Mouse (Mus musculus): ENCODE measurements around the gene Pak1ip1.
"Not testable (repeated sequence)": the region's sequence is repeated elsewhere in the genome, so short reads cannot be mapped to it uniquely, and the experiment has no call there.

The Pak1ip1 gene

GRCm38 (mm10) chr13:41000926-41001639 is at the start of gene Pak1ip1:
Pak1ip1 (plus strand) TSS chr13:41001023.
- peak; percentile 93 for DNase-seq

DNA sequence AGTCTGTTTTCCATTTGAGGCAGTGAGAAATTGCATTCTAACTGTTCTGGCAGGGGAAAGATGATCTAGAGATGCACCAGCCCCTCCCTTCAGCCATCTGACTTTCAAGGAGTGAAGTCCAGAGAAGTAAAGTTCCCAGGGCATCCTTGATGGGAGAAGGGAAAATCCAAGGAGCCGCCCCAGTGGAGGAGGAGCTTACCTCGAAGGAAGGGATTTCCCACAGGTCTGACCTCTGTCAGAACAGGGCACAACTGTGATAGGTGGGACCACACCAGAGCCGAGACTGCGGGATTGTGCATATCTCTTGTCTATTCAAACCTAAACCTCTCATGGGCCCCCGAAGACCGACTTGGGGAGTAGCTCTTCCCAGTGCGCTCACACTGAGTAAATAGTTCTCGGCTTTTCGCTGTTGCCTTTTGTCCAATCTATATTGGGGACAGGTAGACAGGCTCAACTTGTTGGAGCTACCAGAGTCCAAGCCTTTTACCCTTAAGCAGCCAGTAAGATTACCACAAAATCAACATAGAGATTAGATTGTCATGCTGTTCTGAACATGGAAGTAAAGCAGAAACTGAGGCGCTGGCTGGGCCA is 49.3 kb upstream of the Pak1ip1 start:
- DNase-seq: no peak

GRCm38 (mm10) chr13:40953231-40953630 is 47.6 kb upstream of the Pak1ip1 start:
- no peak for DNase-seq

GRCm38 (mm10) chr13:40955773-40956172 is 45.0 kb upstream of the Pak1ip1 start:
- DNase-seq: no peak

- no peak for DNase-seq
Observed at GRCm38 (mm10) chr13:40967609-40968008, 33.2 kb upstream of the Pak1ip1 start.

GRCm38 (mm10) chr13:40968564-40968963 is 32.3 kb upstream of the Pak1ip1 start:
- DNase-seq: no peak

DNA sequence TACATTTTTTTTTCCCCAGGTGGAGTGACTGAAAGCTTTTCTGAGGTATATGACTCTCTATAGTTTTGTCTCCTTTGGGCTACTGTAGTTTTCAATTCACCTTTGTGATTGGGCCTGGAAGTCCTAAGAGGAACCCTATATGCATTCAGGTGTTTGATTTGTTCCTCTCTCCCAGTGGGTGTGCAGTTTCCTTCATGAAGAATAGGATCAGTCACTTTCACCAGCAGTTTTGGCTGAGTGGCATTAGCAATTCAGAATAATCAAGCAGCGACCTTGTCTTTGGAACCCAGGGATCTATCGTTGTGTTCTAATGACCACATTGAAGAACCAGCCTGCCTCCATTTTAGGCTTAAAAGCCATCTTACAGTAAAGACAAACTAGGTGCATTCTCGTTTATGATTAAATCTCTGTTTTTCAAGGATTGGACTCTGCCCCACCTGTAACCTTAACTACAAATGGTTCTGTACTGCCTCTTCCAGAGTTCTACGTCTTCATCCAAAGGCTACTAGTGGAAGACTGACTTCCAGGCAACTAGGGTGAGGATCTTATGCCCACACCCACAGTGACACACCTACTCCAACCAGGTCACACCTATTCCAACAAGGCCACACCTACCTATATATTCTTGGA is 30.9 kb upstream of the Pak1ip1 start:
- DNase-seq: no peak

DNA sequence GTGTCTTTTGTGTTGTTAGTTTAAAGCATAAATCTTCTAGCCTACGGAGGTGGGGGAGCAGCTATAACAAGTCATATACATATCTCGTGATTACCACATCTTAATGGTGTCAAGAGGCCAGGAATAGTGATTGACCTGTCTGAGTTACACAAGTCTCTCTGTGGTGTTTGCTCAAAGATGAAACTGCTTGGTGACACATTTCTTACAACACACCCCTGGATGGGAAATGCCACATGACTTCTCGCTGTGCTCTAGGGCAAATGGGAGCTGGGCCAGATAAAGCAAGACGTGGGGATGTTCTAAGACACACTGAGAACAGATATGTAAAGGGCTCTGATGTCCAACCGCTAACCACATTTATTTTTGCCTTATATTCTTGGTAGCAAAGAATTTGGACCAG is 29.6 kb upstream of the Pak1ip1 start:
- no peak for DNase-seq

DNA sequence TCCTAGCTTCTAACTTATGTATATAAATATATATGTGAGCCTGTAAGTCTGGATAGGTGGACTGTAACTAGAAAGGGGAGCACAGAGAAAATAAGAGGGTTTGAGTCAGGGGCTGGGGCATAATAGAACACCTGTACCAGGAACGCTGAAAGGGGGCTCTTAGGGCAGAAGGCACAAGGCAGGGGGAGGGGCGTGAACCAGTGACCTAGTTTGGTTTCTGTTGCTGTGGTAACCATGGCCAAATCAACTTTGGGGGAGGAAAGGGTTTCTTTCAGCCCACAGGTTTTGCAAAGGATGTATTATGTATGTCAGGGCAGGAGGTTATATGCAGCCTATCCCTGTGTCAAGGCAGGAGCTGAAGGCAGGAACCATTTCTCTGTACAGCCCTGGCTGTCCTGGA is 29.0 kb upstream of the Pak1ip1 start:
- no peak for DNase-seq

GRCm38 (mm10) chr13:40972976-40973375 is 27.8 kb upstream of the Pak1ip1 start:
- DNase-seq: no peak

DNA sequence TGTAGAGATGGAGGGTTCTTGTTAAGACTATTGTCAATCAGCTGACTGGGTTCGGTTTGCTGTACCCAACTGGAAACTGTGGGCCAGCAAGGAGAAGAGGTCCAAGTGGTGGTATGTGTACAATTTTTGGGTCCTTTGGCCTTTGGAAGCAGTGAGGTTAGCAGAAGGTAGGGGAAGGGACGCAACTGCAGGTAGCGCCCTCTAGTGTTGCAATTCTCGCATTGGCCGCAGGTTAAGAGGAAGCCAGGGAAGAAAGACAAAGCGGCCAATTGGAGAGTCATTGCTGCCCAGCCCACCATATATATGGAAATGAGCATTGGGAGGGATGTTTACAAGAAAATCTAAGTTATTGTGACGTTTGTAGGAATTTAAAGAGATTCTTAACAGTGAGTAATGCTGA is 23.2 kb upstream of the Pak1ip1 start:
- no peak for DNase-seq

DNA sequence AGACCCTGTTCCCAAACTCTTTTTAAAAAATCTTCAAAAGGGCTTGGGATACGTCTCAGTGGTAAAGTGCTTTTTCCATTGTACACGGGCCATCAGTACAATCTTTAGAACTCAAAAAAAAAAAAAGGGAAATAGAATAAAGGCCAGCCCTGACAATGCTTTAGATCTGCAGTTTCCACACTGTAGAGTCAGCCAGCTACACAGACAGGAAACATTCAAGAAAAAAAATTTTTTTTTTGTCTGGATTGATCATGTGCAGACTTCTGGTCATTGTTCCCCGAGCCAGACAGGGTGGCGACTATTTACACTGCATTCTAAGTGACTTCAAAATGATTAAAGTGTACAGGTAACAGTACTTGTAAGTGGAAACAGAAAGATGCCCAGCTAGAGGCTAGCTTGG is 22.2 kb upstream of the Pak1ip1 start:
- DNase-seq: no peak

DNA sequence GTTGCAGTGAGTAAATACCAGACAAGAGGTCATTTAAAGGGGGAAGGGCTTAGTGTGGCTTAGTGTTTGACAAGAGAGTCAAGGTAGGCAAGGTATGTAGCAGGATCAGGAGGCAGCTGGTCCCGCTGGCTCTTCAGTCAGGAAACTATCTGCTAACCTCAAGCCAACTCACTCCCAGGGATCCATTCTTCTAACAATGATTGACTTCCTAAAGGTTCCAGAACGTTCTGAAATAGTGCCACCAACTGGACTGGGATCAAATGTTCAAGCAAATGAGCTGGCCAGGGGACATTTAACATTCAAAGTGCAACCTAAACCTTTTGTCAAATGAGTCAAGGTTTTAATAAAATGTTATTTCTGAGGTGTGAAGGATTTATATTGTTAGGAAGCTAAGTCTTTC is 21.5 kb upstream of the Pak1ip1 start:
- DNase-seq: no peak

DNA sequence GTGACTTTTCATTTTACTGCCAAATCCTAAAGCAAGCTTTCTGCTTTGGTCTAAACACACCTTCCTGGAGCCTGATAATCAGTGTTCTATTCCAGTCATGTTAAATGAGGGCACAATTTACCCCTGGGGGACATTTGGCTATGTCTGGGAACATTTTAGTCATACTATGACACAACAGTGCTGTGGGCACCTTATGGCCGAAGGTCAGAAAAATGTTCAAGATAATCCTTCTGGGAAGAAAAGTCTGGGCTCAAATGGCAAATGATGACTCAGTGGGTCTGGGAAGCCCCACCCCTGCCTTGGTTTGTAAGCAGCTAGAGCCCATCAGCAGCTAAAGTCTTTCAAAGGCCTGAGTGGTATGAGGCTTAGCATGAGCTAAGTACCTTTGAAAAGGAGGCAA is 18.1 kb upstream of the Pak1ip1 start:
- no peak for DNase-seq

- no peak for DNase-seq
Observed at GRCm38 (mm10) chr13:40986081-40986480, 14.7 kb upstream of the Pak1ip1 start.

DNA sequence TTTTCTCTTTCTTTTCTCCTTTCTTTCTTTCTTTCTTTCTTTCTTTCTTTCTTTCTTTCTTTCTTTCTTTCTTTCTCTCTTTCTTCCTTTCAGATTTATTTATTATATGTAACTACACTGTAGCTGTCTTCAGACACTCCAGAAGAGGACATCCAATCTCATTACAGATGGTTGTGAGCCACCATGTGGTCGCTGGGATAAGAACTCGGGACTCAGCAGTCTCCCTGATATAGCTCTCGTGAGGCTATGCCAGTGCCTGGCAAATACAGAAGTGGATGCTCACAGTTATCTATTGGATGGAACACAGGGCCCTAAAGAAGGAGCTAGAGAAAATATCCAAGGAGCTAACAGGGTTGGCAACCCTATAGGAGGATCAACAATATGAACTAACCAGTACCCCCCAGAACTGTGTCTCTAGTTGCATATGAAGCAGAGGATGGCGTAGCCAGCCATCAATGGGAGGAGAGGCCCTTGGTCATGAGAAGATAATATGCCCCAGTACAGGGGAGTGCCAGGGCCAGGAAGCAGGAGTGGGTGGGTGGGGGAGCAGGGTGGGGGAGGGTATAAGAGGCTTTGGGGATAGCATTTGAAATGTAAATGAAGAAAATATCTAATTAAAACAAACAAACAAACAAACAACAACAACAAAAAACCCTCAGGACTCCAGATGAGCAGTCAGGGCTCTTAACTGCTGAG is 13.1 kb upstream of the Pak1ip1 start:
- DNase-seq: not testable (repeated sequence)

DNA sequence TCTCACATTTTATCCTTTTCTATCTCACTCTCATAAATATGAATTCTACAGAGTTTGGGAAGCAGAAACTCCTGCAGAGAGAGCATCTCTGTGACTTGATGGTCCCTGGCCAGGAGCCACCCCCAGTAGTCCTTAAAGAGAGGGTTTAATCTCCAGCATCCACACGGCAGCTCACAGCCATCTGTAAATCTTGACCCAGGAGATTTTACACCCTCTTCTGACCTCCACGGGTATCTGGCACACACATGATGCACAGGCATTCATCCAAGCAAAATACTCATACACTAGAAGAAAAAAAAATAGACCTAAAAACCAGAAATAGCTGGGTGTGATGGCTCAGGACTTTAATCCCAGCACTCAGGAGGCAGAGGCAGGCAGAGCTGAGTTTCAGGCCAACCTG is 12.4 kb upstream of the Pak1ip1 start:
- DNase-seq: no peak

DNA sequence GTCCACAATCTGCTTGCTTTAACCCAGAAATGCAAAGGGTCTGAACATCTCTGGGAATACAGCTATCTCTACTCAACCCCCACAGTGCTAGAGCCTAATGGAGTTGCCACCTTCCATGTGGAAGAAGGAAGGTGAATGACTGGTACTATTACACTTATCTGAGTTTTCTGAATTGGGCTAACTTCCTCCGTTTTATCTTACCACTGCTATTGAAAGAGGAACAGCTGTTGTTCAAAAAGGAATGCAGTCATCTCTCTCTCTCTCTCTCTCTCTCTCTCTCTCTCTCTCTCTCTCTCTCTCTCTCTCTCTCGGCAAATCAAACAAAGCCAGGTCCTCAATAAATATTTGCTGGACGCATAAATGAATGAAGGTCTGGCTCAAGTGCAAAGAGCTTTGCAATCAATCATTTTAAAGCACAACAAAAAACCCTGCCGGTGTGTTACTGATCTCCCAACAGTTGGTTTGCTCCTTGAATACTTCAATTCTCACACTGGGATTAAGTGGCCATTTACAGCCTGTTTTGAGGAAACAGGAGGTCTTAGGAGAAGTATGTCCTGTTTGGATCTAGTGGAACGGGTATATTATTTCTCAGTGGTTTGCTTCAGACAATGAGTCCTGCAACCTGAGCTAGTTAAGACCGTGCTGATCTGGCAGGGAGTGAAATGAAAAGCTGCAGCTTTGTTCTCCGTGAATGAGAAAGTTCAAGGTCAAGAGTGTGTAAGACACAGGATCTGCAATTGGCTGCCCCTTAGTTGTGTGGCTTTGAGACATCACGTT is 6.1 kb upstream of the Pak1ip1 start:
- DNase-seq: no peak

- not testable (repeated sequence) for DNase-seq
Observed at GRCm38 (mm10) chr13:40998537-40998936, 2.3 kb upstream of the Pak1ip1 start.

DNA sequence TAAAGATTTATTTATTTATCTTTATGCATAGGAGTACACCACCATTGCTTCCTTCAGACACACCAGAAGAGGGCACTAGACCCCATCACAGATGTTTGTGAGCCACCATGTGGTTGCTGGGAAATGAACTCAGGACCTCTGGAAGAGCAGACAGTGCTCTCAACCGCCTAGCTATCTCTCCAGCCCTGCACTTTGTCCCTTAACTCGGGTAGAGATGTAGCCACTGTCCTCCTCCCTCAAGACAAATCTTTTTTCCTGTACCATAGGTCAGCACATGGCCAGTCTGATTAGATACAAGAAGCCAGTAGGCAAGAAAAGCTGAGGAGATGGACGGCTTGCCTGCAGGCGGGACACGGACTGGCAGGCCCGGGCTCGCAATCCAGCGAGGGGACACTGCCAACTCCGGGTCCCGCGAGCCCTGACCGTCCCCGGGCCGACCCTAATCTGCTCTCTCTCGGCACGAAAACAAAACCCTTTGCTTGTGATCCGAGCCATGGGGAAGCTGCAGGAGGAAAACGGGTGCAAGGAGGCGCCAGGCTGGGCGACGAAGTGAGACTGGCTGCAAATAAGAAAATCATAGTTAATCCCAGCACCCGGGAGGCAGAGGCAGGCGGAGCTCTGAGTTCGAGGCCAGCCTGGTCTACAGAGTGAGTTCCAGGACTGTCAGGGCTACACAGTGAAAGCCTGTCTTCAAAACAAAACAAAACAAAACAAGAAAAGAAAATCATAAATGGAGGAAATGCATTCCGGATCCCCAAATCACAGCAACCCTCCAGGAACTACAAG is 490 bp upstream of the Pak1ip1 start:
- DNase-seq: peak; percentile 63

DNA sequence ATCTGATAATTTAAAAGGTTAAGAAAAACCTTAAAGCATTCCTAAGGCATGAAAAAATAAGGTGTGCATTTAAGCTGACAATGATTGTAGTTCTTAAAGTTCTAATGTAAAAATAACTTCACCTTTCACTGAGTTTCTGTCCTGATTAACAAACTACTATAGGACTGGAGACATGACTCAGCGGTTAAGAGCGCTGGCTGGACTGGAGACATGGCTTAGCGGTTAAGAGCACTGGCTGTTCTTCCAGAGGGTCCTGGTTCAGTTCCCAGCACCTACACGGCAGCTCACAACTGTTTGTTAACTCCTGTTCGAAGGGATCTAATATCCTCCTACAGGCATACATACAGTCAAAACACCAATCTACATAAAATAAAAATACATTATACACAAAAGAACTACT is 1.2 kb downstream of the Pak1ip1 start:
- no peak for DNase-seq

GRCm38 (mm10) chr13:41006244-41006643 is 5.4 kb downstream of the Pak1ip1 start:
- no peak for DNase-seq

All from cerebellum, adult 9-11 months (tissue).